Mouse (Mus musculus) urinary bladder, adult 18-20 months (tissue): ENCODE measurements around the gene Apc2.
"Not testable (repeated sequence)": the region's sequence is repeated elsewhere in the genome, so short reads cannot be mapped to it uniquely, and the experiment has no call there.

Experiments
- DNase-seq, 2 experiments: peaks; one replicate each; pipeline ENCODE4 v3.0.0; 2022; ENCODE audit warnings: low spot score in 2 of 2, mixed read lengths in 2 of 2

Apc2 gene

DNA sequence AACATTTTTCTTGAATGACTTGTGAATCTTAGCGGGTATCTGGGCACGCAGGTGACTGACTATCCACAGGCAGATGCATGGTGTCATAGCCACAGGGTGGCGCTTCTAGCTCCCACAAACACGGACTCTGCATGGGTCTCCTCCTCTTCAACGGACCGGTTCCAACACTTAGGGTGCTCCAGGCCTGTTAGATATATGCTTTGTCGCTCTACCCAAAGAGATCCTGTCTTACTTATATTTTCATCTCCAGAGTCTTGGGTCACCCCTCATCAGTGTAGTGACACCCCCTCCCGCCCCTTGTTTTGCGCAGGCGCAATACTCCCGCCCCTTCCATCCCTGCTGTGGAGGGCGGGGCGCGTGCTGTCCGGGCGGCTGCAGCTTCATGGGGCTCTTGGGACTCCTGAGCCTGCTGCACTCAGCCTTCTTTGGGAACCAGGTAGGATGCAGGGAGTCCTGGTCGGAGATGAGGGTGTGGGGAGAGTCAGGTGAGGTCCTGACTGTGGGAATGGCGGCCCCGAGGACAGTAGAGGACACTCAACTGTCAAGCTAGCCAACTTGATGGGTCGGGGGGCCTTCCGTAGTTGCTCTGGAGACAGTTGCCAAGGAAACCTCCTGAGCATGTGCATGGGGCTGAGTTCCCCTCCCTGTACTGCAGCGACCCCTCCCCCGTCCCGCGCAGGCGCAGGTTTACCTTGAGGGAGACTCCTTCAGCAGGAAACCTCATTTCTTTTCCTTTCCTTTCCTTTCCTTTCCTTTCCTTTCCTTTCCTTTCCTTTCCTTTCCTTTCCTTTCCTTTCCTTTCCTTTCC, at the start of gene Apc2:
Gene Apc2, plus strand, starts transcription at position 360 of the 808 bp plus-strand sequence.
- peak; percentile 56 to 70 for DNase-seq

GRCm38 (mm10) chr10:80247849-80248248, 47.9 kb upstream of the Apc2 start:
- DNase-seq: no peak

DNA sequence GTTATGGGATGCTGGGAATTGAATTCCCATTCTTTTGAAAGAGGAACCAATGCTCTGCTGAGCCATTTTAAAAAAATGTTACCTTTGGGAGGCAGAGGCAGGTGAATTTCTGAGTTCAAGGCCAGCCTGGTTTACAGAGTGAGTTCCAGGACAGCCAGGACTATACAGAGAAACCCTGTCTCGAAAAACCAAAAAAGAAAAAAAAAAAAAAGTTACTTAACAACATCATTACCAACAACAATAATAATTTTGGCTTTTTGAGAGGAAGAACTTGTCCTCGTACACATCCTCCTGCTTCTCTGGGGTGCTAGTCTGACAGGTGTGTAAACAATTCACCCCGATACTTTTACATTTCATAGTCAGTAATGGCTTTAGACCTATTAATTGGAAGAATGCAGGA, 47.3 kb upstream of the Apc2 start:
- not testable (repeated sequence) for DNase-seq

- peak; percentile 94 to 95 for DNase-seq
These were observed 46.7 kb upstream of the Apc2 start, which contains the start of gene Ndufs7 for GRCm38 (mm10) chr10:80248971-80249640. Gene Ndufs7, plus strand, starts transcription at chr10:80249121.

- DNase-seq: no peak
These were observed 45.7 kb upstream of the Apc2 start for GRCm38 (mm10) chr10:80250059-80250458.

DNA sequence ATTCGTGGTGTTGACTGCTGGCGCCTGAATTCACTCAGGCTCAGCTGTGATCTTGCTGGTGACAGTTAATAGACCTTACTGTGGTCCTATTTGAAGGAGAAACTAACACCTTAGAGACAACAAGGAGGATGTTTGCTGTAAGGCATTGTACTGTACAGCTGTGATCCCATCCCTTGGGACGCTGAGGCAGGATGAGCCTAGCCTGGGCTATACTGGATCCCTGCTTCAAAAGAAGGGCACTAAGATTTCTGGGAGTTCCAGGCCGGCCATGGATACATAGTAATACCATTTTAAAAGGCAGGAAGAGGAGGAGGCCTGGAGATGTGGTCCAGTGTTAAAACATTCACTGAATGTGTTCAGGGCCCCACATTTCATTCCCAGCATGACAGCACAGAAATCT, 45.2 kb upstream of the Apc2 start:
- DNase-seq: no peak

DNA sequence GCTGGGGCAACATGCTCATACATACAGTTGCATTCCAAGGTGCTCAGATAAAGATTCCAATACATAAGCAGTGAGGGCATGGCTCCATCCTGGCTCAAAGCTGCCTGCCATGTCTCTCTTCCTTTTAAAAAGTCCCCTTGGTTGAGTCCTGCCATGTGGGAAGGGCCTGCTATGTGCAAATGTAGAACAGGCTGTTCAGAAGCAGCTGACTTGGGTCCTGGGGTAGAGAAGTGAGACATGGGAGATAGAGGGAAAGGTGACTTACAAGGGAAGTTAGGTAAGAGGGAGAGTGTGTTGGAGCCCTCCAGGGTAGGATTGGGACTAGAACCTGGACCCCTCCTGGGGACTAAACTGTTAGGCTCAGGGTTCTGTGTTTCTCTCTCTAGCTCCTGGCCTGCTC, 43.8 kb upstream of the Apc2 start:
- no peak for DNase-seq

DNA sequence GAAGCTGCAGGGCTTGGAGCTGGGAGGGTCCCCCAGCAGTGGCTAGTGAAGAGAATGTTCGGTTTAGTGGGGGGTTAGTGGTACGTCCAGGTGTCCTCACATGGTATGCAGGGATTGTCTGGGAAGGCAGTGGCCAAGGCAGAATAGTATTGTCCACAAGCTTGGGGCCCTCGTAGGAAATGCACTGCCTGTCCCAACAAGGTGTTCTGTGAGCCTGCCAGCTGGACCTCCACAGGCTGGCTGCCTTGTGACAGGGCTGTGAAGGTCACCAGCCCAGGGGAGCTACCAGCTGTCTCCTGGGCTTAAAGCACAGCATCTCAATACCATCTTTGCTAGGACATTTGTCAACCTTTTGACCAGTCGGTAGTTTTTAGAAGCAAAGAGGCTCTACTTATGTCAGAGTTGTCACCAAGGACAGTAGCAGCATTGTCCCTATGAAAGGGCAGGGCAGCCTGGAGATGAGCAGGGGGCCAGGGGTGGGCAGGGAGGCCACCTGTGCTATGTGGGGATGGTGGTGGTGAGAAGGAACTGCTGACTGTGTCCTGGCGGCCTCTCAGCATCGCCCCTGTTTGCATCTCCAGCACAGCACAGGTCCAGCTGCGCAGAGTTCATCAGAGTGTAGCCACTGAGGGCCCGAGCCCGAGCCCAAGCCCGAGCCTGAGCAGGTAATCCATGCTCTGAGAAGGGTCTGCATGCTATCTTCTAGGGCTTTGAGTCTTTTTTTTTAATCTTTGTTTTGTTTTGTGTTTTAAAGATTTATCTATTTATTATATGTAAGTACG, 43.1 kb upstream of the Apc2 start:
- no peak for DNase-seq

DNA sequence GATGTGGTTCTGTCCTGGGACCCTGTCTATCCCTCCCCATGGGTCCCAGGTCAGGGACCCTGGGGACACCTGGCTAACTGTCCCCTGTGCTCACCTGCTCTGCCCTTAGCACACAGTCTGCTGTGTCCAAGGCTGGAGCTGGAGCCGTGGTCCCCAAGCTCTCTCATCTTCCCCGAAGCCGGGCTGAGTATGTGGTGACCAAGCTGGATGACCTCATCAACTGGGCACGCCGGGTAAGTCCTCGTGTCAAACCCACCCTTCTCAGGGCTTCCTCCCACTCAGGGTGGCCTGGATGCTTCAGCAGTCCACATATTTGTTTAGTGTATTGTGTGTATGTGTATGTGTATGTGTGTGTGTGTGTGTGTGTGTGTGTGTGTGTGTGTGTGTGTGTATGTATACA, 42.2 kb upstream of the Apc2 start:
- DNase-seq: no peak

GRCm38 (mm10) chr10:80254331-80255297, 41.2 kb upstream of the Apc2 start:
- DNase-seq: no peak

DNA sequence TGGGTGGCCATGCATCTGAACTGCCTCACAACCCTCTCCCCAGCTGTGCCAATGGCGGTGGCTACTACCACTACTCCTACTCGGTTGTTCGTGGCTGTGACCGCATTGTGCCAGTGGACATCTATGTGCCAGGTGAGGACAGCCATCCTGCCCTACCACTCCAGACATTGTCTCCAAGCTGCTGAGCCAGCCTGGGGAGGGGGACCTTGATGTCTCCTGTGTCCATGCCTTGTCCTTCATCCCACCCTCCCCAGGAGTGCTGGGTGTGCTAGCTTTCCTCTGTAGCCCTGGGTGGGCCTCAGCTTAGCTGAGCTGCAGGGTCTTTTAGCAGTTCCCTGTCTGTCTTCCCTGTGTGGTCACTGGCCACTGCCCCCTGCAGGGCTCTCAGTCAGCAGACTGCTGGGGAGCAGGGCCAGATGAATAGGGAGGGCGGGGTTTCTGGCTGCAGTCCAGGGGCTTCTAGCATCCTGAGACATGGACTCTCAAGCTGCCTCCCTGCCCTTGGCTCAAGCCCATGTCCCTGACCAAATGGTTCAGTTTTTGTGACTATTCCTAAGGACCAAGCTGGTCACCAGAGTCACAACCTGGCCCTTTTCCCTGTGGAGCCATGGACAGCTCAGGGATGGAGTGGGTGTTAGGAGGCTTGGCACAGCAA, 39.8 kb upstream of the Apc2 start:
- DNase-seq: no peak

GRCm38 (mm10) chr10:80257936-80258335, 37.8 kb upstream of the Apc2 start:
- DNase-seq: no peak

DNA sequence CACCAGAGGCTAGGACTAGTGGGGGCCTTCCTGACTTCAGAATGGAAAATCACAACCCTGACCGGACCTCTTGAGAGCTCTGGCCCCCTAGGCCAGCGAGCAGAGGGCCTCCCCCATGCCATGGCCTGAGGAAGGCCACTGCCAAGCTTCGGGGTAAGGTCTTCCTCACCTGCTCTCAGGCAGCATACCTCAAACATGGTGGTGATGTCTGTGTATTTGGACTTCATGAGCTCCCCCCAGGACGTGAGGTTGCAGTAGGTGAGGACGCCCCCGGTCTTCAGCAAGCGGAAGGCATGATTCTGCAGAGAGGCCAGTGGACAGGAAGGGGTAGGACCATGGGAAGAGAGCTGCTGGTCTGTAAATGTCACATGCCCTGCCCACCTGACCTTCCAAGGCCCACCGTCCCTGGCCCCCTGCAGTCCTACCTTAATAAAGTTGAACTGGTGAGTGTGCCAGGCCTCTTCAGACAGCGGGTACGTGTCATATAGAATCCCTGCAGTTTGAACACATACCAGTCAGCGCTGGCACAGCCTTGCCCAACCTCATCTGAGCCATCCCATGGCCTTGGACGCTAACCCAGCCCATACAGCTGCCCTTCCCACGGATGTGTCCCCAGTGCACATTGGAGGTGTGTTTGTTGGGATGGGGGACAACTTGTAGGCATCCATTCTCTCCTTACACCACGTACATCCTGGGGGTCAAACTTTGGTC, 36.9 kb upstream of the Apc2 start:
- no peak for DNase-seq

DNA sequence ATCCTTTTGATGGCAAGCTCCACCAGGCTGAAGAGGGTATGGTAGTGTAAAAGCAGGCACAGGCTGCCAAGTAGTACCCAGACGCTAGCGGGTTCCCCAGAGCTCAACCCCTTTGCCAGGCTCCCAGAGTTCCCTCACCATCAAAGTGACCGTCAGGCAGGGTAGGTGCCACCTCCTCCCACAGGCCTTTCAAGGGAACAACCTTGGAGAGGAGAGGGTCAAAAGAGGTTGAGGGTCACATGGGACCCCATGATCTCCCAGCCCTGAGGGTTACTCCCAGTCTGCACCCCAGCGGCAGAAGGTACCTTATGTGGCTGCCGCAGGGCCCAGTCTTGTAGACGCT, 36.3 kb upstream of the Apc2 start:
- no peak for DNase-seq

DNA sequence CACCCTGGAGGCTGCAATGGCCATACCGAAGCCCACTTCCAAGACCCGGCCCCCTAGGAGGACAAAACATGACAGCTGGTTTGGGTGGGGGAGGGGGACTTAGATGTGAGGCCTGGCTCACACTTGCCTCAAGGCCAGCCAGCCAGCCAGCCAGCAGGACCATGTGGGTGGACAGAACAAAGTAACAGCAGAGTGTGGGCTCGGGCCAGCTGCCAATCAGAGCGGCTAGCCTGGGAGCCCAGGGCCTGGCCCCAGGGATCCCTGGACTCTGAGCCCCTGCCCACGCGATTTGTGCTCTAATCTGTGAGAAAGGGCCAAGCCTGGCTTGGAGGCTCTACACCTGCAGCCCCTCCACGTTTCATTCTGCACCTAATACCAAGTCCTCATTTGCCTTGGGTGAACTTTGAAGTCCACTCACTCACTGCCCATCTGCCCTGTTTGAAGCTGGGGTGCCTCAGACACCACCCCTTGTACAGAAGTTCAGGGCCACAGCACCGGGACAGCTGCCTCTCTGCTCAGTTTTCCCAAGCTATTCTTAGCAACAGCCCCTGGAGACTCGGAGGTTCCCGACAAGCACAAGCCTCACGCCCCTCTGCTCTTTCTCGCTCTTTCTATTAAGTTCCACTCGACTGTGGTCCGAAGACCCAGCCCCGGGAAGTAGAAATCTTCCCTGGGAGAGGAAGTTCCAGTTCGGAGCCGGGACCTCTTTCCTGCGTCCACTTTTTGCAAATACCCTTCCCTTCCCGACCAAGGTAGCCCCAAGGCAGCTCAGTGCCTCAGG, 35.7 kb upstream of the Apc2 start:
- DNase-seq: no peak

DNA sequence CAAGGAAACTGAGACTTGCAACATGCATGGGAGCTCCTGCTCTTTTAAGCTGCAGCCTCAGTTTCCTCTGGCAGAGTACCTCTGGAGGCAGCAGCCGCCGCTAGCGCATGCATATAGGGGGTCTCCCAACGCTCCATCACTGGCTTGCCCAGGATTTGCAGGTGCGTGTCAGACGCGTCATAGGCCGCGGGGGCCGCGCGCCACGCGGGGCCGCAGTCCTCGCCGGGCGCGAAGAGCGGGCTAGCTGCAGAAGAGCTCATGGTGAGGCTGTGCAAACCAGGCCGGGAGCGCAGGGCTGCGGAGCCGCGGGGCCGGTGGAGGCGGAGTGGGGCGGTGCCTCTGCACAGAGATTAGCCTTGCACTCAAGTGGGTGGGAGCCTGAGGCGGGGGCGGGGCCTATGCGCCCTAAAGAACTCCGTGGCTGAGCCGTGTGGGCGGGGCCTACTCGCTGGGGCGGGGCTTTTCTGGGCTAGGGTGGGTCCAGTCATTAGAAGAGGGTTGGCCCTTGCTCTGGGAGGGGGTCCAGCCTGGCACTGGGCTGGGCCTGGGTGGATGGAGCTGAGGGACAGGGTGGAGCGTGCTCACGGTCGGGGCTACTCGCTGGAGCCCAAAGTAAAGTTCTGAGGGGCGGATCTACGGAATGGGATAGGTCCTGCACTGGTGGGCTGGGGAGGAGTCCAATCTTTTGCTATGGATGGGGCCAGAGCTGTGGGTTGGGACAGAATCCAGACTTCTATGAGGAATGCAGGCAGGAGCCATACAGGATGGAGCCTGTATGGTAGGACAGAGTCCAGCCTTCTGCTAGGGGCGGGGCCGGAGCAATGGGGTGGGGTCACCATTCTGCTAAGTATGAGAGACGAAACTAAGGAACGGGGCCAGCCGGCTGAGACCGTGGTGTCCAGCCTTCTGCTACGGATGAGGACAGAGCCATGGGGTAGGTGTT, 34.9 kb upstream of the Apc2 start, which contains the start of the genes Gamt and Dazap1:
Gene Gamt, minus strand, starts transcription at position 371 of the 943 bp plus-strand sequence.
Gene Dazap1, plus strand, starts transcription at position 845 of the 943 bp plus-strand sequence.
- peak; percentile 95 to 96 for DNase-seq

GRCm38 (mm10) chr10:80261585-80261968, 34.2 kb upstream of the Apc2 start:
- DNase-seq: peak; percentile 97 to 99

GRCm38 (mm10) chr10:80262169-80262568, 33.6 kb upstream of the Apc2 start:
- no peak for DNase-seq
